Mouse (Mus musculus) frontal cortex, postnatal 25 days (tissue): ENCODE measurements around the gene Hgfac.

Source experiments
- DNase-seq, 2 experiments: peaks; one replicate each; pipeline ENCODE4 v3.0.0; 2022; ENCODE audit warnings: low spot score in 2 of 2

Gene Hgfac

DNA sequence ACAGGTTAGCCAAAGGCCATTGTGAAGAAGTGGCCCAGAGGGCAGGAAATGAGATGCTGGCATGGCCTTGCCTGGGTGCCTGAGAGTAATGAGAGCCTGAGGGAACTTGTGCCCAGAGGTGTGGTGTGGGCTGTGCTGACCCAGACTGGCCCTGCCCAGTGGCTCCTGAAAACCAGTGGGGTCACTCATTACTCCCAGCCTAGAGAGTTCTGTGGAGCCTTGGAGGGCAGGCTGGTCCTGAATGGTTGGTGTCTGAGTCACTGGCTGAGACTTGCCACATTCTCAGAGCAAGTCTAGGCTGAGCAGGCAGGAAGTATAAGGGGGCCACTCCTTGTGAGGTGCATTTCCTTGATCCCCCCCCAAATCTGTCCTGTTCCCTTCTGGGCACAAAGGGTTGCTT, 3.9 kb upstream of the Hgfac start:
- no peak for DNase-seq

DNA sequence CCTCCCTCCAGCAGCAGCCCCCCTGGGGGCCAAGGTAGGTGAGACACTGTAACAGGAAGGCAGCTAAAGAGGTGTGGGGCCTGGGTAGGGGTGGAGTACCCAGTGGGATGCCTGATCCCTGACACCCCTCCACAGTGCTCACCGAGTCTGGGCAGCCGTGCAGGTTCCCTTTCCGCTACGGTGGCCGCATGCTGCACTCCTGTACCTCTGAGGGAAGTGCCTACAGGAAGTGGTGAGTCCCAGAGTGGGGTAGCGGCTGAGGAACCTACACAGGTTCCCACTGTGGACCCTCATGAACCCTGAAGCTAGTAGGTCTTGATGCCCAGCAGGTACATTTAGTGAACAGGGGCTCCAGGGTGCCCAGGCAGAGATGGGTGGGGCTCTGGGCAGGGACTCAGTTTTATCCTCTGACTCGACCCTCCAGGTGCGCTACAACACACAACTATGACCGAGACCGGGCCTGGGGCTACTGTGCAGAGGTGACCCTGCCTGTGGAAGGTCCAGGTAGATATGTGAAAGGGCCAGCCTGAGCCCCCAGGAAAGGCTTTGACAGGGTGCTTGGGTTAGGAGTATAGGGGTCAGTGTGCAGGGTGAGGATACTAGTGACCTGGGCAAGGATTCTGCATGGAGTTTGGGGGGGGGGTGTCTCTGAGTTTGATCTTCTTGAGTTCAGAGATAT, 1.3 kb downstream of the Hgfac start:
- DNase-seq: no peak

GRCm38 (mm10) chr5:35043110-35043451, 1.8 kb downstream of the Hgfac start:
- peak; percentile 45 to 75 for DNase-seq

GRCm38 (mm10) chr5:35050541-35050940, 9.2 kb downstream of the Hgfac start:
- DNase-seq: no peak

GRCm38 (mm10) chr5:35054628-35055027, 13.3 kb downstream of the Hgfac start:
- no peak for DNase-seq

- no peak for DNase-seq
Measured at GRCm38 (mm10) chr5:35055076-35055475, 13.8 kb downstream of the Hgfac start.

DNA sequence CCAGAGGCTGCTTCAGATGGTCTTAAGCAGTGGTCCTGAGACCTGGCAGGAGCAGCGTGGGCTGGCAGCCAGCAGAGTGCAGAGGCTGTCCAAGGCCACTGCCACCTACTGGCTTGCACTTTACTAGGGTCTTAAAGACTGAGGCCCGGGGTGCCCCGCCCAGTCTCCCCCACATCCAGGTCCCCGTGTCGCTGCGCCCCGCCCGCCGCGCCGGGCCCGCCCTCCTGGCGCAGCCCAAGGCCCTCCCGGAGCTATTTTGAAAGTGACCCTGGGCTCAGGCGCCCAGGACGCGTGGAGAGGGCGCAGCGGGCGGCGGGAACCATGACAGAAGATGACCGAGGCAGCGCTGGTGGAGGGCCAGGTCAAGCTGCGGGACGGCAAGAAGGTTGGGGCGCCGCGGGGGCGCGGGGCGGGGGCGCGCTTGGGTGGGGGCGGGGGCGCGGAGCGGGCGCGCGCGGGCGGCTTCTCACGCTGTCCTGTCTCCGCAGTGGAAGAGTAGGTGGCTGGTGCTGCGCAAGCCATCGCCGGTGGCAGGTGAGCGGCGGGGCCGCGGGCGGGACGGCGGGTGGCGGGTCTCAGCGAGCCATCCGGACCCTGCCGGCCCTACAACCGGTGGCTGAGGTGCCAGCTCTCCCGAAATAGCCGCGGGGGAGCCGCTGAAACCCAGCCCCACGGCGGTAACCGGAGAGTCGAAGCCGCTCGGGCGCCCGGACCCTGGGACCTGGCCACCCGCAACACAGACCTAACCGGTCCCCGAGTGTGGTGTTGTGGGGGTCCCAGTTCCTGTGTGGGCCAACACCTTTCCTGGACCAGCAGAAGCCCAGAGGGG, 15.5 kb downstream of the Hgfac start, which contains the start of gene Dok7:
Gene Dok7, plus strand, starts transcription at position 163 of the 829 bp plus-strand sequence.
- peak; percentile 41 to 42 for DNase-seq

GRCm38 (mm10) chr5:35057582-35057981, 16.3 kb downstream of the Hgfac start:
- DNase-seq: no peak

DNA sequence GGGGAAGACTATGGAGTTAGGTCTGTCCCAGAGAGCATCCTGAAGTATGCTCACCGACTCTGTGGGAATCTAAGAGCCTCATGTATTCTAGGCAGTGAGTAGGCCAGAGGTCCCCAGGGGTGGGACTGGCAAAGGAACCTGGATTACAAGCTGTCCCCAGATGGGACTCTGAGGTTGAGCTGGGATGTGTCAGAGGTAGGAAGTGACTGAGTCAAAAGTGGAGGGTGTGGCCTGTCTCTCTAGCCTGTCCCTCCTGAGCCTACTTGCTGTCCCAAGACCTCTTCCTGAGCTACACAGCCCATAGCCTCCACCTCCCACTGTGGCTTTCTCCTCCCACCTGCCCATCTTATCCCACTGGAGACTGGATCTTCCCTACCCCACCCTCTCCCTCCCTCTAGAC, 16.9 kb downstream of the Hgfac start:
- no peak for DNase-seq

DNA sequence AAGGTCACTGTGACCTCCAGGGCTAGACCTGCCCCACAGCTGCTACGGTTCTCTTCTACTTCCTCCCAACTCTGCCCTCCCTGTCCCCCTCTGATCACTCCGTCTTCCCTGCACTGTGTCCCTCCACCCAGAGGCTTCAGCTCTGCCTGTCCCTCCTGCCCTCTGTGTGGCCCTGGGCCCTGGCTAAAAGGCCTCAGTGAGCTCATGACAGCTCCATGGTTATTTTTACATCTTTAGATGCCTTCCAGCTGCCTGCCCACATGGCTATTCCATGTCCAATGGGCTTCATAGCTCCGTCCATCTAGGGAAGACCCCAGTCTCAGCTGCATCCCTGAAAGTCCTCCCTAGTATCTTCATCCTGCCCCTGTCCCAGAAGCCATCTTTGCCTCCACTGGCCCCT, 18.8 kb downstream of the Hgfac start:
- DNase-seq: no peak

DNA sequence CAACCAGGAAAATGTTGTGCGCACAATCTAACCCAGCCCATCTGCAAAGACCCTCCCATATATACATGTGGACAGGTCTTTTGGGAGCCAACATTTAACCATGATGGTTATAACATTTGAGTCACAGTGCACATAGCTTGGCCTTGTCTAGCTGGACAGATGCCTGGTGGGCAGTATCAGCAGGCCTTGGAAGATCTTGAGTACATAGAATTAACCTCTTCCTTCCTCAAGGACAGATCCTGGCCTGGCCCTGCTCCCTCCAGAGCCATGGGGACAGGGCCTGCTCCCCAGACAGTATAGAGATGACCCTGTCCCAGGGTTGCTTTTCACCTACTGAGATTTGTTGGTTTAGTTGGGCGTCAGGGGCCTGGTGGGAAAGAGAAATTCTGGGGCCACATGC, 28.5 kb downstream of the Hgfac start:
- no peak for DNase-seq

DNA sequence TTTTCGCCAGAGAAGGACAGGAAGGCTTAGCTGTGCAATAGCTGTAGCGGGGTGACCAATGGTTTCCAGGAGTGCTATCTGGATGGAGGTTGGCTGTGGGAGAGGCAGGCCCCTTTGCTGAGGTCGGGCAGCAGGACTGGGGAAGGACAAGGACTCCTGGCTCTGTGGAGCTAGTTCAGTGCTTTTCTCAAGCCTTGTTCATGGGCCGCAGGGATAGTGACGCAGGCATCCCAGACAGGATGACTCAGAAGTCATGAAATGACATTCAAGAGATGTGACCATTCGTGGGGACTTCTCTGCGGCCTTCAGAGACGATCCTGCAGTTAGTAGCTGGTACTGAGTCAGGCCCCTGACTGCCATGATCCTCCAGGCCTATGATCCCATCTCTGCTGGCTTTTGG, 29.0 kb downstream of the Hgfac start:
- no peak for DNase-seq

GRCm38 (mm10) chr5:35070953-35071352, 29.6 kb downstream of the Hgfac start:
- no peak for DNase-seq

DNA sequence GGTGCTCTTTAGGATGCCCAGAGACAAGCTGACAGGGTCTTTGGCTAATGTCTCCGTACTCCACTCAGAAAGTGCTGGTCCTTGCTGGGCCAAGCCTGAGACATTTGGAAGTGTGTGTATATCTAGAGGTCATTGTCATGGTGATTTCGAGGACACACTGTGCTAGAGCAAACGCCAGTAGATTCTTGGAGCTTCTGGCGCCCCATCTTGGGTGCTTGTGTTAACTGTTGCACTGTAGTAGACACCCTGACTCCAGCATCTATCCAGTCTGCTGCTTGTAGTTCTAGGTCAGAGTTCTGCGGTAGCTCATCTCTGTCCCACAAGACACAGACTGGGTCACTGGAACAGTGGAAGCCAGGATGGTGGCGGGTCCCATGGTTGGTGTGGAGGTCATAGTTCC, 30.5 kb downstream of the Hgfac start:
- no peak for DNase-seq

- DNase-seq: no peak
Measured at GRCm38 (mm10) chr5:35073235-35073634, 31.9 kb downstream of the Hgfac start.

- DNase-seq: no peak
Measured at GRCm38 (mm10) chr5:35073992-35074391, 32.7 kb downstream of the Hgfac start.

GRCm38 (mm10) chr5:35076369-35076768, 35.1 kb downstream of the Hgfac start:
- DNase-seq: no peak

DNA sequence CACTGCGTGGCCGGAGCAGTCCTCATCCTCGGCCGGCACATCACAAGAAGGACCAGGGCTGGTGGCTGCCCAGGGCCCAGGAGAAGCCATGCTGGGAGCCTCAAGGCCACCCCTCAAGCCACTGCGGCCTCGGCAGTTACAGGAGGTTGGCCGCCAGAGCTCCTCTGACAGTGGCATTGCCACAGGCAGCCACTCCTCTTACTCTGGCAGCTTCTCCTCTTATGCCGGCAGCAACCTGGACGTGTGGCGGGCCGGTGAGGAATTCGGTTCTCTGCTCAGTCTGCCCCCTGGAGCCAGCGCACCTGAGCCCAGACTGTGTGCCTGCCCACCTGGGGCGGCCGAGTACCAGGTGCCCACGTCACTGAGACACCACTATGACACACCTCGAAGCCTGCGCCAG, 37.8 kb downstream of the Hgfac start:
- no peak for DNase-seq

DNA sequence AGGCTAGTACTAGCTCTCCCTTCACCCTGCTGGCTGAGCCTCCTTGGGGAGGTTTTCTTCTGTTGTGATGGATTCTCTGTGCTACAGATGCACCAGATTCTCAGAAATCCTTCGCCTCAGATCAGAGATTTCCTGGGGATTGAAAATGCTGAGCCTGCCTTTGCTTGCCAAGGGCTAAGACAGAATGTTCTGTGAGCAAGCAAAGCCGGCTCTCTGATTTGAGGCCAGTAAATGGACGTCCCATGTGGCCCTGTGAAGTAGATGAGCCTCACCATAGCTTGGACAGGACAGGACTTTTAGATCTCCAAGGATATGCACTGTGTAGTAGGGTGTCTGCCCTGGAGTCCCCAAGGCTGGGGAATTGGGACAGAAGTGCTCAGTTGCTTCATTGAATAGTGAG, 43.6 kb downstream of the Hgfac start:
- DNase-seq: no peak

- peak; percentile 43 to 58 for DNase-seq
Measured at GRCm38 (mm10) chr5:35088785-35089613, 47.7 kb downstream of the Hgfac start.

GRCm38 (mm10) chr5:35089614-35089963, 48.3 kb downstream of the Hgfac start:
- no peak for DNase-seq

DNA sequence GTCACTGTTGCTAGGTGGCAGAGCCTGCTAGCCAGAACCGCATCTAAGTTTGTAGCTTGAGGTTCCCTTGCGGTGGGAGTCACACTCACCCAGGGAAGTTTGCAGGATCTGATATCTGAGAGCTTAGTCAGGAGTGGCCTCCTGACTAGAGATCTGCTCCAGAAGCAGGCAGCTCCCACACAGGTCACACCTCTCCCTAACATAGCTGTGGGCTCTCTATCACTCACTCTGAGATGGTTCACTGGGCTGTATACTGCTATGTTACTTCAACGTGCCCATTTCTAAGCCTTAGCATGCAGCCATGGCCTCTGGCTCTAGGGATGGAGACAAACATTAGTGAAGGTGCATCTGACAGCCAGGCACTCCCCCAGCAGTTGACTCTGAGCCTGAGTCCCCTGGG, 50.3 kb downstream of the Hgfac start:
- DNase-seq: no peak
